Mouse (Mus musculus) mouse trophoblast stem cell (cell line): ENCODE results near the gene Stard3nl.

Source experiments
- in situ Hi-C, 2 experiments: fragments of 300-500 bp; cut with MseI, MboI; formaldehyde crosslinking; loops; 2 replicates in 1 of 2; 3 replicates in 1 of 2; pipeline ENCODE4 v1.15.1; 2025

Gene Stard3nl

GRCm38 (mm10) chr13:19395688-19396354 is at the start of gene Stard3nl:
Stard3nl (minus strand) TSS chr13:19395795.
- in situ Hi-C loops: no loop called here

DNA sequence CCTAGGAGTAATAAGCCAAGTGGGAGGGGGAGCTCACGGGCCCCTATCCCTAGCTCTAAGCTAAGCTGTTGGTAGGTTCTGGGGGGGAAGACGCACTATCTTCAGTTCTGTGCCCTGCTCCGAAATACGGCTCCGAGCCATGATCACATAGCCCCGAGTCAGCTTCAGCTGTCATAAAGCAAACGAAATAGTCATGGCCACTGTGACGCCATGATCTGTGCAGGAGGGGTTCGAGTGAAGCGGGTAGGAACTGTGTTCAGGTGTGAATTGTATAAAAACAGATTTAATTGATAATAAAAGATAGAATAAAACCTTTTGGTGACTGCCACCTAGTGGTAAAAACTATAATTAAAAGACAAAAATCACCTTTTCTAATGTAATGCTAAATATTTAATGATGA is 42.4 kb upstream of the Stard3nl start:
- in situ Hi-C loops: loop anchor here in 1 of 2 experiments (10.0 kb wide), 1 partner anchor 73 kb away; no protein-coding TSS in a partner anchor

DNA sequence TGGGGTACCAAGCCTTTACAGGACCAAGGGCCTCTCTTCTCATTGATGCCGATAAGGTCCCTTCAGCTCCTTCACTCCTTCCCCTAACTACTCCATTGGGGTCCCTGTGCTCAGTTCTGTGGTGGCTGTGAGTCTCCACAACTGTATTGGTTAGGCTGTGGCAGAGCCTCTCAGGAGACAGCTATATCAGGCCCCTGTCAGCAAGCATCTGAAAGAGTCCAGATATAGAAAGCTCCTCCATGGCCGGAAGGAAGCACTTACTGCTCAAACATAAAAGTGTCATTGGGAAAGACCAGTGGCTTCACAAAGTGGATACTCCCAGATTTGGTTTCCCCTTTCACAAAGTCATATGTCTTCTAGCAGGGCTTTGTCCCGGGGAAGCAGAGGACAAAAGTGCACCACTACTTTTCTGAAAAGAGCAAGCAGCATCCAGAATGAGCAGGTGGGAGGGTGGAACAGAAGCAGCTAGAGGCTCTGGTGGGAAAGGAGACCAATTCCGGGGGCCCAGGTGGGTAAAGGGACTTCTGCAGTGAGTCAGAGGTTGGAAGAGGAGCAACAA is 34.3 kb upstream of the Stard3nl start:
- in situ Hi-C loops: loop anchor here in 1 of 2 experiments (10.0 kb wide), 1 partner anchor 65 kb away; no protein-coding TSS in a partner anchor

DNA sequence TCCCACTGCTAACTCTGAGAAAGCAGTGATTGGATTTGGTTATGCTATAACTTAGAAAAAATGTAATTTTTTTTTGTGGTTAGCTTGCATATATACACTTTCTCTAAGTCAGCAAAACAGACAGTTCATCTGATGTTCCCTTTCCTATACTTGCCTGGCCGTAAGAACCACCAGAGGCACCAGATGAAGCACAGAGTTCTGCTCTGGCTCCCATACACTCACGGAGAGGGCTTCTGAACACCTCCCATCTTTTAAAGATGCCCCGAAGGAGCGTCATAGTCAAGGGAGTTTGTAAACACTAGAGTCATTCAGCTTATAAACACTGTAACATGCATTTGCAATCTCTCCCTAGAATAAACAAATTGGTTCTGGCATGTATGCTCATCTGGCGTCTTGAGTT is 32.5 kb upstream of the Stard3nl start:
- in situ Hi-C loops: no loop called here

DNA sequence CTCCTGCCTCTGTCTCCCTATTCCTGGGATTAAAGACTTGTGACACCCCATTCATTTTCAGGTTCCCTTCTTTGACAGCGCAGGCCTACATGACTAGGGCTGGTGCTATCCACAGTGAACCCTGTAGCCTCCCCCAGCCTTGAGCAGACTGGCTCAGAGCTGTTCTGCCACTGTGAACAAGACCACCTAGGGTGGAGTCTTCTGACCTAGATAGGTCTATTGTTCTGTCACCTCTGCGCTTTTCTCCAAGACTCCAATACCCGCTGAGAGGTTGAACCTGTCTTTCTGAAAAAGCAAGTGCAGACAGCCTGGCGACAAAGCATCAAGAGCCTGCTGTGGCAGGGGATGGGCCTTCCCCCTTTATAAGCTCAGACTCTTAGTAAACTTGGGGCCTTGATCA is 29.0 kb upstream of the Stard3nl start:
- in situ Hi-C loops: no loop called here

DNA sequence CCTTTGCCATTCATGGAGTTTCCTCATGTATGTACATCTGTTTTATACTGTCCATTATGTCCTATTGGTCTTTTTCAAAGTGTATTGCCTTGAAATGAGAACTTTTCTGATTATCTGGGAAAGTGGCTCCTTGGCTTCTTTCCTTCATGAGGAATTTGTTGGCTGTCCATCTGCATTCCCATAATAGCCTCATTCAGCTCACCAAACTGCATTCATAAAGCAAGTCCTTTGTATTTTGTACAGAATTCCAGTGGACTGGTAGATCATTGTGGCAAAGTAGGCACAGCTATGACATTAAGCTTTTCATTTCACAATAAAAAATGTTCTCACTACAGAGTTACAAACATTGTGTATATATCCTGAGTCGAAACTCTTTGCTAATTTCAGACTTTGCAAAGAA is 26.9 kb upstream of the Stard3nl start:
- in situ Hi-C loops: no loop called here

GRCm38 (mm10) chr13:19417885-19418521 is 22.4 kb upstream of the Stard3nl start:
- in situ Hi-C loops: no loop called here

- in situ Hi-C loops: no loop called here
Observed at GRCm38 (mm10) chr13:19415894-19416531, 20.4 kb upstream of the Stard3nl start.

DNA sequence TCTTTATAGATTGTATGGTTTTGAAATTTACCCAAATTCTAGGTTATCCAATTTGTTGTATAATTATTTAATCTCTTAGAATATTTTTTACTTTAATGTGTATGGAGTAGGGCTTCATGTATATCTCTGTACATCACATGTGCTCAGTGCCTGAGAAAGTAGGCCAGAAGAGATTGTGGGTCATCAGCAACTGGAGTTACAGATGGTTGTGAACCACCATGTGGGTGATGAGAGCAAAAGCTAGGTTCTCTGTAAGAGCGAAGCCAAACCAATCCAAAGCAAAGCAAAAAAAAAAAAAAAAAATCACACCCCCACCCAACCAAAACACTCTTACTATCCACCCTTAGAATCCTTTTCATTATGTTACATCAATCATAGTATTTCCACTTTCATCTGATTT is 19.7 kb upstream of the Stard3nl start:
- in situ Hi-C loops: no loop called here

DNA sequence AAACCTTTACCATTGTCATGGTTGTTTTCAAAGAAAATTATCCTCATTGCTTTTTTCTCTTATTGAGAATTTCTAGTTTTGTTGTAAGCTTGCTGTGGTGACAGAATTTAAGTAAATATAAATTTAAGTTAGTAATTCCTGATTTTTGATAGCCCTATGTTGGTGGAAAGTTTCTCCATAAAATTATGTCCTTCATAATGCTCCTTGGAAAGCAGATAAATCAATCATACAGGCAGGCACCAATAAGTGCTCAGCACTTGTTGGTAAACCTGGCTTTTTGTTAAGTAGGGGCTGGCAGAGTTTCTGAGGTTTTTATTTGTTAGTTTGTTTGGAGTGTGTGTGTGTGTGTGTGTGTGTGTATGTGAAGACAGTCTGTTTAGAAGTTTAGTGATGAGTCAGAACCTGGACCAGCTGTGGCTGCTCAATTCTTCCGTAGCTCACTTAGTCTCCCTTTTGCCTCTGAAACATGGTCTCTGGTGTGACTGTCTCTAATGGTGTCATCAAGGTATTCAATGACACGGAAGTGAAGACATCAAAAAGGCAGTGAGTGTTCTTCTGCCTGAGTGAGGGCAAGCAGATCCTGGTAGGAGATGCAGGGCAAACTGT is 16.8 kb upstream of the Stard3nl start:
- in situ Hi-C loops: no loop called here

DNA sequence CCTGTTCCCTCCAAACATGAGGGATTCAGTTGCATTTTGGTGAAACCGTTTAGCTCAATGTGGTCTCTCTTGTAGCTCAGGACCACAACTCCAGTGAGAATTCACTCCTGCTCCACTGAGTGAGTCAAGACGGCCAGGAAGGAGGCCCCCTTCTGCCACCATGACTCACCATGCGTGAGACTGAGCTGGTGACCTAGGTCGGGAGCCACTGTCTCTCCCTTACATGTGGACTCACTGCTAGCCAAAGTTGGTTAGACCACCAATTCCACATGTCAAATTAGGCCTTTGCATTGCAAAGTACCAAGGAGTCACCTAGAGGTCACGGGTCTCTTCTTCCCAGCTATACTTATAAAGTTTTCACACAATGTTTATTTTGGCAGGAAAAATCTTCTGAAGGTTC is 16.3 kb upstream of the Stard3nl start:
- in situ Hi-C loops: no loop called here

- in situ Hi-C loops: no loop called here
Observed at GRCm38 (mm10) chr13:19410694-19411093, 15.1 kb upstream of the Stard3nl start.

GRCm38 (mm10) chr13:19407953-19408352 is 12.4 kb upstream of the Stard3nl start:
- in situ Hi-C loops: no loop called here

- in situ Hi-C loops: no loop called here
Observed at GRCm38 (mm10) chr13:19404623-19405022, 9.0 kb upstream of the Stard3nl start.

DNA sequence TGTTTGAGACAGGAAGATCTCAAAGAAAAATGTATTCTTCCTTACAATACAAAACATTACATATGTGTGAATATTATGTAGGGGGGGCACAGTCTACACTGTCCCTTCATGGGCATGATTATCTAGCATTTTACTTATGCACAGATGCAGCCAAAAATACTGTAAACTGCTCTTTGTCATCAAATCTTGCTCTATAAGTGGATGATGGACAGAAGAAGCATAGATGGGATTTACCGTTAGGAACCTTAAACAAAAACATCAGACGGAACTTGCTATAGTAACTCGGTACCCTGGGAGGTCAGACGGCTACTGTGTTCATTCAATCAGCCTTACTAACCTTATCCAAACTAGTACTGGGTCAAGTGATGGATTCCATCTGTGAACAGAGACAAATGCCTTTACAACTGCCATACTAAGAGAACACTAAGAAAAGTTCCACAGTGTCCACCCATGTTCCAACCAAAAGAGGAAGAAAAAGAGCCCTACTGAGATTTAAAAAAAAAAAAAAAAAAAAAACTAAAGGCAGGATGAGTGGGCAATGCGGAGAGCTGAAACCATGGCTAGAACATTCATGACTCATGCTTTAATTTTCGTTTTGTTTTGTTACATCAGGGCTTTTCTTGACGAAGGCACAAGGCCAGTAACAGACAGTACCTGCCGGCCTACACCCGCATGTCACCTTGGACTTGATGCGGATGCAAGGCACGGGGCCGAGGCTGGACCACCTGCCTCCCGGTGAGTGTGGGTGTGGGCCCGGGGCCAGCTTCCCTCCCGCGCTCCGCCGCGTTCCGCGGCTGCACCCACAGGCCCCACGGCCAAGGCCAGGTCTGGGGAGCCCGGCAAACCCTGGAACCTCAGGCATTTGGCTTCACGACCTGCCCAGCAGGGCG is 552 bp downstream of the Stard3nl start:
- in situ Hi-C loops: no loop called here

- in situ Hi-C loops: no loop called here
Observed at GRCm38 (mm10) chr13:19394171-19394570, 1.4 kb downstream of the Stard3nl start.

DNA sequence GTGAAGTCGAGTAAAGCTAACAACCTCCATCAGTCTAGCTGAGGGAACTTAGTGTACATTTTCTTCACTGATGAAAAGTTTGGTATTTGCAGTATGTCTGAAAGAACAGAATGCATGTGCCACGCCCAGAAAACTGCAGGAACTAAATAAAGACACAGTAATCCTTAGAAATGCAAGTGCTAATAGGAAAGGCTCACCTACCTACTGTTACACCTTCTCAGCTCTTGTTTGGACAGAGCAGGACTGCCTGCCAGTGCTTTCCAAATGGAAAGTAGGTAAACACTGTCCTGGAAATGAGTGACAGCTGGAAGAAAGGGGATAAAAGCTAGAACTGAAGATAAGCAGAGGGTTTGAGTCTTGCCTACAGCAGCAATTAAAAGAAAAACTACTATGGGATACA is 1.9 kb downstream of the Stard3nl start:
- in situ Hi-C loops: no loop called here

- in situ Hi-C loops: no loop called here
Observed at GRCm38 (mm10) chr13:19391608-19392007, 4.0 kb downstream of the Stard3nl start.

DNA sequence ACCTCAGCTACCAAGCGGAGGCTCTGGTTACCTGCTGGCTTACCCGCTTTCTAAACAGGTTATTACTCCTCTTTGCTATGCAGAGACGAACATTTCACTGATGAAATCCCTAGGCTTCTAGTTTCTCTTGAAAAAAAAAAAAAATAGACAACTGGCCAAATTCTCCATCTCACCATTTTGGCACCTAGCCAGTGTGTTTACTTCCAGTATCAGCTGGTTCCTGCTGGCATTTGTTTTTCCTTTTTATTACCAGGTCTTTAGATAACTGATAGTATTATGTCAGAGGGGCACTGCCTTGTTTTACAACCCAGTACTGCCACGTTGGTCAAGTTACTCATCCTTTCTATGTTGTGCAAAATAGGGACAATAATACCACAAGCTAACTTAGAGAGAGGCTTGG is 5.3 kb downstream of the Stard3nl start:
- in situ Hi-C loops: no loop called here

DNA sequence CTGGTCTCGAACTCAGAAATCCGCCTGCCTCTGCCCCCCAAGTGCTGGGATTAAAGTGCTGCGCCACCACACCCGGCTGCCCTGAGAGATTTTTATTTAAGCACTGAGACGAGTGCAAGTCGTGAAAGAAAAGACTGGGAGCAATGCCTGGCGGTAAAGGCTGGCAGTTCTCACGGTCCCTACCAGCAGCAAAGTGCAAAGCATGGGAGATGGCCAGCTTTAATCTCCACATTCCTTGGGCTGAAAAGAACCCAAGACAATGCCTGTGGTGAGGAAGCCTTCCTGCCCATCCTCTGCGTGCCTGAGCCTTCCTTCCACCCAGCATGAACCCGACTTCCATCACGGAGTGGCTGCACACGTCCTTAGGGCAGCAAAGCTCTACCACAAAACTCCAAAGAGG is 5.7 kb downstream of the Stard3nl start:
- in situ Hi-C loops: no loop called here

DNA sequence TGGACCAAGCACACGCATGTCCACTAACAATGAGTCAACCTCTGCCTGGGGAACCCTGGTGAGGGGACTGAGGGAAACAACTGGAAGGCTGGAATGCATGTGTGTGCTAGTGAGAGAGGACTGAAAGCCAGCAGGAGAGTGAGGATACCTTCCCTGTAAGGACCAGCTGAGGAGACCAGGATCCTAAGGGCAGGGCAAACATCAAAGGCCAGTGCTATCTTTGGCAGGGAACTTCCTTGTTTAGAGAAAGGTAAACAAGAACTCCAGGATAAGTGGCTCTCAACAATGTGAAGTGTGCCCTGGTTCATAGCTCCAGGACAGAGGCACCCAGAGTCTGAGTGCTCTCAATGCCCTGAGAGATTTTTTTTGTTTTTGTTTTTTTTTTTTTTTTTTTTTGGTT is 6.2 kb downstream of the Stard3nl start:
- in situ Hi-C loops: no loop called here
